8 mouse cellular contexts compared by ENCODE assay signal in genomic region chr8:126970579-126971313, GRCm38 (mm10). TPM values are rescaled to one million over a fixed set of nuclear protein-coding genes. Genes with fewer than 3 reads are reported as not detected.
DNase-seq lines count a peak whose midpoint lies in the region; ATAC-seq lines count a peak whose summit lies in the region.

Gene Rbm34 (minus strand): TSS chr8:126971071.

- peak within 1 kb of the TSS; percentile 76 for H3K9ac ChIP-seq in forebrain, embryonic 11.5 days (ENCODE audit: low read length)
- peak within 1 kb of the TSS; percentile 90 for H3K9ac ChIP-seq in heart, embryonic 16.5 days (ENCODE audit: low read length)
- peak within 1 kb of the TSS; percentile 81 for H3K9ac ChIP-seq in liver, embryonic 15.5 days
- H3K9ac ChIP-seq in neural tube, embryonic 12.5 days = peak within 1 kb of the TSS; percentile 84

- WGBS in forebrain, embryonic 11.5 days = under 1% methylated on average over 46 of the region's 50 CpGs
- WGBS in heart, embryonic 16.5 days = under 1% methylated on average over 49 of the region's 50 CpGs
- under 1% methylated on average over 50 of the region's 50 CpGs for WGBS in liver, embryonic 15.5 days (ENCODE audit: insufficient replicate concordance)
- under 1% methylated on average over 50 of the region's 50 CpGs for WGBS in neural tube, embryonic 12.5 days

- H3K27me3 ChIP-seq in forebrain, embryonic 11.5 days (ENCODE audit: control insufficient read depth, insufficient read depth, low read length) = no peaks in the 10 kb centered on the region
- no peaks in the 10 kb centered on the region for H3K27me3 ChIP-seq in heart, embryonic 16.5 days (ENCODE audit: control insufficient read depth, insufficient read depth, low read length)
- no peaks in the 10 kb centered on the region for H3K27me3 ChIP-seq in liver, embryonic 15.5 days
- H3K27me3 ChIP-seq in neural tube, embryonic 12.5 days (replicated peaks) = no peaks in the 10 kb centered on the region

- peak within 1 kb of the TSS; percentile 96 for H3K4me3 ChIP-seq in forebrain, embryonic 11.5 days (ENCODE audit: low read depth, low read length)
- peak within 1 kb of the TSS; percentile 94 for H3K4me3 ChIP-seq in heart, embryonic 16.5 days (ENCODE audit: low read length)
- peak within 1 kb of the TSS; percentile 96 for H3K4me3 ChIP-seq in liver, embryonic 15.5 days (replicated peaks)
- H3K4me3 ChIP-seq in neural tube, embryonic 12.5 days = peak within 1 kb of the TSS; percentile 97

- peak within 1 kb of the TSS; percentile 65 for H3K4me2 ChIP-seq in forebrain, embryonic 11.5 days (ENCODE audit: low read depth, low read length, severe bottlenecking)
- H3K4me2 ChIP-seq in heart, embryonic 16.5 days (ENCODE audit: low read depth, low read length) = peak within 1 kb of the TSS; percentile 98
- peak within 1 kb of the TSS; percentile 84 for H3K4me2 ChIP-seq in liver, embryonic 15.5 days
- H3K4me2 ChIP-seq in neural tube, embryonic 12.5 days (replicated peaks) = peak within 1 kb of the TSS; percentile 74

- no peaks in the 10 kb centered on the region for H3K36me3 ChIP-seq in forebrain, embryonic 11.5 days (ENCODE audit: control insufficient read depth, insufficient read depth, low read length)
- peaks cover 10% of the 10 kb centered on the region for H3K36me3 ChIP-seq in heart, embryonic 16.5 days (ENCODE audit: control insufficient read depth, insufficient read depth)
- H3K36me3 ChIP-seq in liver, embryonic 15.5 days (replicated peaks) = peaks cover 33% of the 10 kb centered on the region
- peaks cover 29% of the 10 kb centered on the region for H3K36me3 ChIP-seq in neural tube, embryonic 12.5 days

- no peaks in the 10 kb centered on the region for H3K9me3 ChIP-seq in forebrain, embryonic 11.5 days (ENCODE audit: control insufficient read depth, low read length)
- no peaks in the 10 kb centered on the region for H3K9me3 ChIP-seq in heart, embryonic 16.5 days (replicated peaks; ENCODE audit: control insufficient read depth, low read length)
- no peaks in the 10 kb centered on the region for H3K9me3 ChIP-seq in liver, embryonic 15.5 days (replicated peaks)
- H3K9me3 ChIP-seq in neural tube, embryonic 12.5 days = no peaks in the 10 kb centered on the region

- H3K4me1 ChIP-seq in forebrain, embryonic 11.5 days (replicated peaks; ENCODE audit: control insufficient read depth, insufficient read depth, low read length) = peaks cover 3% of the 10 kb centered on the region; the same call in 1 of the 2 replicates
- peaks cover 8% of the 10 kb centered on the region for H3K4me1 ChIP-seq in heart, embryonic 16.5 days (ENCODE audit: control insufficient read depth, insufficient read depth, low read length)
- H3K4me1 ChIP-seq in liver, embryonic 15.5 days (replicated peaks) = peaks cover 52% of the 10 kb centered on the region
- H3K4me1 ChIP-seq in neural tube, embryonic 12.5 days = peaks cover 4% of the 10 kb centered on the region

- DNase-seq in CD8-positive naive resting alpha-beta T cell, adult 2 months (ENCODE audit: low read depth in 2 of 2, low spot score in 2 of 2) = peak; percentile 93 to 95
- DNase-seq in c-Kit-positive CD71-negative TER-119-negative erythroid progenitor cells, embryonic 14.5 days (ENCODE audit: low read depth) = peak; percentile 93
- peak; percentile 95 for DNase-seq in forebrain, embryonic 11.5 days (ENCODE audit: low spot score)
- peak; percentile 94 to 95 for DNase-seq in kidney, postnatal 36 days
- DNase-seq in telencephalon, adult 2 months (ENCODE audit: low read depth, low spot score) = peak; percentile 96

- no peak within 1 kb of the TSS for H3K27ac ChIP-seq in forebrain, embryonic 11.5 days (ENCODE audit: low read depth, low read length)
- peak within 1 kb of the TSS; percentile 67 for H3K27ac ChIP-seq in heart, embryonic 16.5 days (ENCODE audit: low read length)
- peak within 1 kb of the TSS; percentile 61 for H3K27ac ChIP-seq in liver, embryonic 15.5 days (replicated peaks)
- H3K27ac ChIP-seq in neural tube, embryonic 12.5 days = peak within 1 kb of the TSS; percentile 37; the same call in 1 of the 2 replicates

- peak; percentile 96 for ATAC-seq in forebrain, embryonic 11.5 days (replicated peaks; ENCODE audit: low FRiP score)
- peak; percentile 98 for ATAC-seq in heart, embryonic 16.5 days (replicated peaks; ENCODE audit: extremely low read depth, insufficient read depth, low FRiP score)
- ATAC-seq in liver, embryonic 15.5 days (ENCODE audit: insufficient read depth) = peak; percentile 96
- peak; percentile 95 for ATAC-seq in neural tube, embryonic 12.5 days (ENCODE audit: low FRiP score, low read depth)

RNA-seq across cellular contexts. Expression of gene Rbm34, which starts in this region (rescaled TPM):
- polyA plus RNA-seq in forebrain, embryonic 11.5 days (2014; fragmentation: Nextera tagmentation; extraction: Ambion mirVana) = 29.8 and 31.1 TPM in 2 replicates
- polyA plus RNA-seq in heart, embryonic 16.5 days (2015; fragmentation: Nextera tagmentation; extraction: Ambion mirVana) = 9.4 and 11.5 TPM in 2 replicates
- polyA plus RNA-seq in liver, embryonic 15.5 days (2015; fragmentation: Nextera tagmentation; extraction: Ambion mirVana) = 9.4 and 10.7 TPM in 2 replicates
- 29.7 and 33.5 TPM in 2 replicates for polyA plus RNA-seq in neural tube, embryonic 12.5 days (2016; fragmentation: Nextera tagmentation; extraction: Ambion mirVana)
